Mouse (Mus musculus): ENCODE measurements around the gene Gm43552. TPM values are rescaled to one million over a fixed set of nuclear protein-coding genes. Genes with fewer than 3 reads are reported as not detected.

Gene Gm43552
- polyA plus RNA-seq, 1 experiment from 2014 or later, result not detected

DNA sequence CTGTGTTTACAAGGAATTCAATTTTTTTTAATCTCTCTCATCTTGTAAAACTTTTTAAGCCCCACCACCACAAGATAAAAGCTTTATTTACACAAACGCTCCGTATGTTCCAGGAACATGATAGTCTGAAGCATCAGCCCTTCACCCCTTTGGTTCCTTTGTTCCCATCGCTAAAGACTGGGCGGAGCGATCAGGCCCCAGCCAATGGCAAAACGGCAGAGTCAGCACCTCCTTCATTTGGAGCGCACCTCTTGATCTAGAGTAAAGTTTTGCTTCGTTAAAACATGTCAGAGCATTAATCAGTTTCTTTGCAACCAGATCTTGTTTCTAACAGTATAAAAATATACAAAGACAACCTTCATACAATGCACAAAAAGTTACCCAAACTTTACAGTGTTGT is 13.2 kb upstream of the Gm43552 start:
- H3K36me3 ChIP-seq (ENCODE audit: control insufficient read depth, insufficient read depth, low read length), result no peaks in the 10 kb centered on the region
- no peaks in the 10 kb centered on the region for H3K4me1 ChIP-seq (ENCODE audit: control insufficient read depth, insufficient read depth, low read length)
- H3K4me3 ChIP-seq (ENCODE audit: low read length), result peak overlapping the region; percentile 10; the same call in 1 of the 2 replicates
- ATAC-seq (ENCODE audit: low FRiP score, low TSS enrichment), result peak; percentile 62; the same call in 1 of the 2 replicates
- H3K27ac ChIP-seq (ENCODE audit: low read depth, low read length), result no peak overlapping the region
- H3K4me2 ChIP-seq (replicated peaks; ENCODE audit: low read depth, low read length), result peak overlapping the region; percentile 5; the same call in 1 of the 2 replicates
- no peaks in the 10 kb centered on the region for H3K9me3 ChIP-seq (ENCODE audit: control insufficient read depth, low read length)
- H3K9ac ChIP-seq (ENCODE audit: low read depth, low read length), result no peak overlapping the region
- 8% methylated on average over 8 of the region's 8 CpGs for WGBS
- no peaks in the 10 kb centered on the region for H3K27me3 ChIP-seq (ENCODE audit: control insufficient read depth, insufficient read depth, low read length)

DNA sequence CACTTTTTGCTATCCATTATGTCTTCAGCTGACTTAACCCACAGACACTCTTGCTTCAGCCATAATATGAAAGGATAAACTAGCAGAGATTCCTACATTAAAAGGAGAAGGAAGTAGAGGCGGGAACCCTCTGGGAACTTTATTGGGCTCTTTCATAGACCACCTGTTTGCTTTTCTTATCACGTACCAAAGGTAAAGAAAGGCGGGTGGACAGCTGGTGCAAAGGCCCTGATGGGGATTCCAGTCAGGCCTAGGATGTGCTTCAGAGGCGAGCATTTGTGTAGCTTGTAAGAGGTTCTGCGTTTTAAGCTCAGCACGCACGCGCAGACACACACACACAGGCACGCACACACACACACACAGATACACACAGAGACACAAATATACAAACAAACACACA is 8.8 kb upstream of the Gm43552 start:
- no peaks in the 10 kb centered on the region for H3K4me1 ChIP-seq (ENCODE audit: control insufficient read depth, insufficient read depth, low read length)
- H3K36me3 ChIP-seq (ENCODE audit: control insufficient read depth, insufficient read depth, low read length), result no peaks in the 10 kb centered on the region
- no peaks in the 10 kb centered on the region for H3K27me3 ChIP-seq (ENCODE audit: control insufficient read depth, insufficient read depth, low read length)
- no peak for ATAC-seq (ENCODE audit: low FRiP score, low TSS enrichment)
- no peak overlapping the region for H3K27ac ChIP-seq (ENCODE audit: low read depth, low read length)
- no peak overlapping the region for H3K4me2 ChIP-seq (replicated peaks; ENCODE audit: low read depth, low read length)
- no peaks in the 10 kb centered on the region for H3K9me3 ChIP-seq (ENCODE audit: control insufficient read depth, low read length)
- WGBS, result 89% methylated on average over 9 of the region's 9 CpGs
- H3K9ac ChIP-seq (ENCODE audit: low read depth, low read length), result no peak overlapping the region
- no peak overlapping the region for H3K4me3 ChIP-seq (ENCODE audit: low read length)

DNA sequence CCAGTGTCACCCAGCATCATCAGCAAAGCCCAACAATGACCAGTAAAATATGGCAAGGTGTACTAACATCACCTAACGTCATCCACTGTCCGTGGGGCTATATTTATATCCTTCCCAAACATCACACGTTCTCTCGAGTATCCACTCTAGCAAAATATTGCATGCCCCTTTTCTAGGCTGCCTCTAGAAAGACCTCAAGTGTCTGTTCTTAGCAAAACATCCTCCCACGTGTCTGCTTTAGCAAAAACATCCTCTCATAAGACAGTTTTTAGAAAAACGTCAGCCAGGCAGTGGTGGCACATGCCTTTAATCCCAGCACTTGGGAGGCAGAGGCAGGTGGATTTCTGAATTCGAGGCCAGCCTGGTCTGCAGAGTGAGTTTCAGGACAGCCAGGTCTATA is 7.6 kb upstream of the Gm43552 start:
- no peak for ATAC-seq (ENCODE audit: low FRiP score, low TSS enrichment)
- no peaks in the 10 kb centered on the region for H3K9me3 ChIP-seq (ENCODE audit: control insufficient read depth, low read length)
- no peak overlapping the region for H3K4me2 ChIP-seq (replicated peaks; ENCODE audit: low read depth, low read length)
- H3K4me1 ChIP-seq (ENCODE audit: control insufficient read depth, insufficient read depth, low read length), result no peaks in the 10 kb centered on the region
- H3K27ac ChIP-seq (ENCODE audit: low read depth, low read length), result no peak overlapping the region
- no peaks in the 10 kb centered on the region for H3K27me3 ChIP-seq (ENCODE audit: control insufficient read depth, insufficient read depth, low read length)
- no peak overlapping the region for H3K4me3 ChIP-seq (ENCODE audit: low read length)
- H3K36me3 ChIP-seq (ENCODE audit: control insufficient read depth, insufficient read depth, low read length), result no peaks in the 10 kb centered on the region
- WGBS, result 75% methylated on average over 7 of the region's 7 CpGs
- H3K9ac ChIP-seq (ENCODE audit: low read depth, low read length), result no peak overlapping the region

DNA sequence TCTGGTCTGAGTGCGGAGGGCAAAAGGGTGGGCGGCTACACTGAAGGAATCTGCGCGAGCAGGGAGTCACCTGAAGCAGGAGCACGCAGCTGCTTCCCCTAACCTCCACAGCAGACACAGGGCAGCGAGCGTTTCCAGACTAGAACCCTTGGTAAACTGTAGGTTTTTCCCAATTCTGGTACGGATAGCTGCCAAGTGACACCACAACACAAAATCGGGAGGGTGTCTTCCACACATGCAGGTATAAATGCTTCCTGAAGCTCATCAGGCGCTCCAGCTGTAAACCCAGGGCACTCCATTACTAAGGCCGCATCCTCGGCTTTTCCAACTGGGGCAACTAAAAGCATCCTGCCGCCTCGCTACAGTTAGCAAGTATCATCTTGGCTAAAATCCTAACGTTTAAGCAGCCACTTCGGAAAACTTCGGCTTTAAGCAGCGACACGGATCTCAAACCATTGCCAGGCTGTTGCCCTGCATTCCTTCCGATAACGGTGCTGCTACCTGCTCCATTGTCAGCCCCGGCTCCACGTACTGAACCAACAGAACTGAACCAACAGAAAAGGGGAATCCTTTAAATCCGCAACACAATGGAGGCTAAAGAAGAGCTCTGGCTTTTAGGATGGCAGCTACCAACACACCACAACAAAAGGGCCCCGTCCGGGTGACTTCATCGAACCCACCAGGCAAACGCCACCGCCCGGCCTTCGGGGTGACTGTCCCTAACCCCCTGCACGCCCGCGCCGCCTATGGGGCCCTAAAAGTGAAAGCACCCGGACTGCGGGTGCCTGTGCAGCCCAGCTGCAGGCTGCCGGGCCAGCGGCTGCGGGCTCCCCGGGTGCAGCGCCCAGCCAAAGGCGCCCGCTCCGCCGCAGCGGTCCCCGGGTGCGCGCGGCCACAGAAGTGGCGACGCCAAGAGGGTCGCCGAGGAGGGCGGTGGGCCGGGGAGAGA is 592 bp downstream of the Gm43552 start:
- no peaks in the 10 kb centered on the region for H3K27me3 ChIP-seq (ENCODE audit: control insufficient read depth, insufficient read depth, low read length)
- no peaks in the 10 kb centered on the region for H3K9me3 ChIP-seq (ENCODE audit: control insufficient read depth, low read length)
- peaks cover 14% of the 10 kb centered on the region; the same call in 1 of the 2 replicates for H3K4me1 ChIP-seq (ENCODE audit: control insufficient read depth, insufficient read depth, low read length)
- peak overlapping the region; percentile 77 for H3K9ac ChIP-seq (ENCODE audit: low read depth, low read length)
- peak overlapping the region; percentile 63 for H3K4me3 ChIP-seq (ENCODE audit: low read length)
- peak; percentile 73 for ATAC-seq (ENCODE audit: low FRiP score, low TSS enrichment)
- H3K4me2 ChIP-seq (replicated peaks; ENCODE audit: low read depth, low read length), result peak overlapping the region; percentile 81
- H3K27ac ChIP-seq (ENCODE audit: low read depth, low read length), result peak overlapping the region; percentile 78
- under 1% methylated on average over 54 of the region's 57 CpGs for WGBS
- no peaks in the 10 kb centered on the region for H3K36me3 ChIP-seq (ENCODE audit: control insufficient read depth, insufficient read depth, low read length)

DNA sequence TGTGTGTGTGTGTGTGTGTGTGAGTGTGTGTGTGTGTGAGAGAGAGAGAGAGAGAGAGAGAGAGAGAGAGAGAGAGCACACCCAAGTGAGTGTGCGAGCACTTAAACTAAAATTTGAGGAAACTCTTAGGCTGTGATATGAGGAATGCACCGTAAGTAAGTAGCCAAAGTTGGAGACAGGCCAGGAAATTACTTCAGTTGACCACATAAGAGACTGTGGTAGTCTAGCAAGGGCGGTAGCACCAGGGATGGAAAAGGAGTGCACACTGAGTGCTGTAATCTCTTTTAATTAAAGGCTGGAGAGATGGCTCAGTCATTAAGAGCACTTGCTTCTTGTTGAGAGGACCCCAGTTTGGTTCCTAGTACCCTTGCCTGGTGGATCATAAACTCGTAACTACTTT is 2.8 kb downstream of the Gm43552 start:
- Histone ChIP-seq H3K9ac (ENCODE audit: low read depth, low read length) (no peak overlapping the region), H3K27me3 (ENCODE audit: control insufficient read depth, insufficient read depth, low read length) (no peaks in the 10 kb centered on the region), H3K9me3 (ENCODE audit: control insufficient read depth, low read length) (no peaks in the 10 kb centered on the region), H3K4me2 (replicated peaks; ENCODE audit: low read depth, low read length) (no peak overlapping the region), H3K27ac (ENCODE audit: low read depth, low read length) (no peak overlapping the region), H3K36me3 (ENCODE audit: control insufficient read depth, insufficient read depth, low read length) (no peaks in the 10 kb centered on the region), H3K4me3 (ENCODE audit: low read length) (no peak overlapping the region), H3K4me1 (ENCODE audit: control insufficient read depth, insufficient read depth, low read length) (peaks cover 17% of the 10 kb centered on the region)
- 78% methylated on average over 4 of the region's 4 CpGs for WGBS
- ATAC-seq (ENCODE audit: low FRiP score, low TSS enrichment), result no peak

DNA sequence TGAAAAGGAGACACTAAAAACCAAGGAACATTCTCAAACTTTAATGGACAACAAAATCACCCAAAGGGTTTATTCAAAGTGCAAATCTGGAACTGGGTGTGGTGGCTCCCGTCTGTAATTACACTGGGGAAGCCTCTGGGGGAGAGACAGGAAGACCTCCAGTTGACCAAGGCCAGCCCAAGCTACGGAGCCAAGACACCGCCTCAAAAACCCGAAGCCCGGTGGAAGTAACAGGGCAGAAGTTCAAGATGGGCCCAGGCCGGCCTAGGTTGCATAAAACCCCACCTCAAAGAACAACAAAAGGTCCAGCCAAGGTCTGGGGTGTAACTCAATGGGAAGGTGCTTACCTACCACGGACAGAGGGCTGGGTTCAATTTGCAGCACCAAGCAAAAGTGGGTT is 3.9 kb downstream of the Gm43552 start:
- H3K9ac ChIP-seq (ENCODE audit: low read depth, low read length), result no peak overlapping the region
- H3K4me1 ChIP-seq (ENCODE audit: control insufficient read depth, insufficient read depth, low read length), result peaks cover 12% of the 10 kb centered on the region
- no peaks in the 10 kb centered on the region for H3K9me3 ChIP-seq (ENCODE audit: control insufficient read depth, low read length)
- no peak overlapping the region for H3K4me2 ChIP-seq (replicated peaks; ENCODE audit: low read depth, low read length)
- 83% methylated on average over 7 of the region's 7 CpGs for whole genome bisulfite sequencing
- no peaks in the 10 kb centered on the region for H3K27me3 ChIP-seq (ENCODE audit: control insufficient read depth, insufficient read depth, low read length)
- H3K27ac ChIP-seq (ENCODE audit: low read depth, low read length), result no peak overlapping the region
- H3K36me3 ChIP-seq (ENCODE audit: control insufficient read depth, insufficient read depth, low read length), result no peaks in the 10 kb centered on the region
- H3K4me3 ChIP-seq (ENCODE audit: low read length), result no peak overlapping the region
- ATAC-seq (ENCODE audit: low FRiP score, low TSS enrichment), result no peak

DNA sequence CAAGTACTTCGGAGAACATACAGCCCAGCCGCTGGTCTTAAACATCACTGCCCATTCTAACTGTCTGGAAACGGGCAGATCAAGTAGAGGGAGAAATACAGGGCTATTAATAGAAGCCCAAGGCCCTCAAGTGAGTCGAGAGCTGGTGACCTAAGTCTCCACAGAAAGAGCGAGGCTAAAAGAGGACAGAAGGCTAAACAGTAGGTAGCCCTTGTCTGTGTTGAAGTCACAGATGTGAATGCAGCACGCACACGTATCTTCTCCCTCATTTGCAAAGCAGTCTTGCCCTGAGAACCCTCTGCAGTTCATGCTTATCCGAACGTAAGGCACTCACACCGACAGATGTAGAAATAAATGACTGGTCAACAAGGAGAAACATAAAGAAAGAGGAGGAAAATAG is 5.3 kb downstream of the Gm43552 start:
- Histone ChIP-seq H3K27ac (ENCODE audit: low read depth, low read length) (no peak overlapping the region), H3K4me3 (ENCODE audit: low read length) (no peak overlapping the region), H3K4me1 (ENCODE audit: control insufficient read depth, insufficient read depth, low read length) (peaks cover 8% of the 10 kb centered on the region), H3K27me3 (ENCODE audit: control insufficient read depth, insufficient read depth, low read length) (no peaks in the 10 kb centered on the region), H3K36me3 (ENCODE audit: control insufficient read depth, insufficient read depth, low read length) (no peaks in the 10 kb centered on the region), H3K9ac (ENCODE audit: low read depth, low read length) (no peak overlapping the region), H3K9me3 (ENCODE audit: control insufficient read depth, low read length) (no peaks in the 10 kb centered on the region), H3K4me2 (replicated peaks; ENCODE audit: low read depth, low read length) (no peak overlapping the region)
- WGBS, result 89% methylated on average over 10 of the region's 10 CpGs
- no peak for ATAC-seq (ENCODE audit: low FRiP score, low TSS enrichment)

DNA sequence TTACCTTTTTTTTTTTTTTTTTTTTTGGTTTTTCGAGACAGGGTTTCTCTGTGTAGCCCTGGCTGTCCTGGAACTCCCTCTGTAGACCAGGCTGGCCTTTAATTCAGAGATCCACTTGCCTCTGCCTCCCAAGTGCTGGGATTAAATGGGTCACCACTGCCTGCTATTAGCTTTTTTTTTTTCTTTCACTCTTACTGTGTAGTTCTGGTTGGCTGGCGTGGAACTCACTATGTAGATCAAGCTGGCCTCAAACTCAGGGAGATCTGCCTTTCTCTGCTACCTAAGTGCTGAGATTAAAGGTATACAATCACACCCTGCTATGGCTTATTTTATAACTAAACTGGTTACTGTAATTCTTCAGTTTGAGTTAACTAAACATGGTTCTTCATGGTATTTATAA is 6.1 kb downstream of the Gm43552 start:
- Histone ChIP-seq H3K27ac (ENCODE audit: low read depth, low read length) (no peak overlapping the region), H3K36me3 (ENCODE audit: control insufficient read depth, insufficient read depth, low read length) (no peaks in the 10 kb centered on the region), H3K4me3 (ENCODE audit: low read length) (no peak overlapping the region), H3K9ac (ENCODE audit: low read depth, low read length) (no peak overlapping the region), H3K9me3 (ENCODE audit: control insufficient read depth, low read length) (no peaks in the 10 kb centered on the region), H3K27me3 (ENCODE audit: control insufficient read depth, insufficient read depth, low read length) (no peaks in the 10 kb centered on the region), H3K4me1 (ENCODE audit: control insufficient read depth, insufficient read depth, low read length) (peaks cover 5% of the 10 kb centered on the region), H3K4me2 (replicated peaks; ENCODE audit: low read depth, low read length) (no peak overlapping the region)
- 94% methylated on average over 2 of the region's 2 CpGs for WGBS
- ATAC-seq (ENCODE audit: low FRiP score, low TSS enrichment), result no peak

DNA sequence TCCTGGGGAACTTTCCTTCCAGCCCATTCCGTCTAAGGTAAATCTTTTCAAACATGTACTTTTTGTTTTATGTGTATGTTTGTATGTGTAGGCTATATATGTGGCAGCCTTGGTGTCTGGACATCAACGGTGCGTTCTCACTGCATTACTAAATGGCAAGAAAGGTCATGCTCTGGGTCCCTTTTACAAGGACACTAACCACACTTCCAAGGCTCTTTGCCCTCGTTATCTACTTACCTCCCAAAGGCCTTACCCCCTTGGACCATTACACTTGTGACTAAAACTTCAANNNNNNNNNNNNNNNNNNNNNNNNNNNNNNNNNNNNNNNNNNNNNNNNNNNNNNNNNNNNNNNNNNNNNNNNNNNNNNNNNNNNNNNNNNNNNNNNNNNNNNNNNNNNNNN is 9.6 kb downstream of the Gm43552 start:
- Histone ChIP-seq H3K9ac (ENCODE audit: low read depth, low read length) (no peak overlapping the region), H3K9me3 (ENCODE audit: control insufficient read depth, low read length) (no peaks in the 10 kb centered on the region), H3K4me1 (ENCODE audit: control insufficient read depth, insufficient read depth, low read length) (peaks cover 3% of the 10 kb centered on the region), H3K4me3 (ENCODE audit: low read length) (no peak overlapping the region), H3K27ac (ENCODE audit: low read depth, low read length) (no peak overlapping the region), H3K36me3 (ENCODE audit: control insufficient read depth, insufficient read depth, low read length) (no peaks in the 10 kb centered on the region), H3K27me3 (ENCODE audit: control insufficient read depth, insufficient read depth, low read length) (no peaks in the 10 kb centered on the region), H3K4me2 (replicated peaks; ENCODE audit: low read depth, low read length) (no peak overlapping the region)
- ATAC-seq (ENCODE audit: low FRiP score, low TSS enrichment), result no peak
- WGBS, result 82% methylated on average over 4 of the region's 4 CpGs
